Mouse (Mus musculus) cerebral cortex, adult 2 months (tissue): ENCODE results near the gene Tmem203.

Source experiments
- WGBS: fragments of 180-500 bp; shearing (Covaris S2); methylation state at CpG from one replicate; pipeline ENCODE4 v1.1.7; 2018; 5-methylcytosine and 5-hydroxymethylcytosine counted together

Gene Tmem203

GRCm38 (mm10) chr2:25292054-25292544 is 36.9 kb downstream of the Tmem203 start:
- 3% methylated on average over 43 of the region's 43 CpGs for WGBS

GRCm38 (mm10) chr2:25292856-25293255 is 37.6 kb downstream of the Tmem203 start:
- 0% methylated on average over 1 of the region's 1 CpGs for WGBS

- 69% methylated on average over 9 of the region's 9 CpGs for WGBS
Observed at GRCm38 (mm10) chr2:25293706-25294105, 38.5 kb downstream of the Tmem203 start.

GRCm38 (mm10) chr2:25297093-25297492 is 41.9 kb downstream of the Tmem203 start:
- WGBS = 67% methylated on average over 8 of the region's 8 CpGs

- WGBS = 81% methylated on average over 10 of the region's 10 CpGs
Observed at GRCm38 (mm10) chr2:25298046-25298445, 42.8 kb downstream of the Tmem203 start.

- 63% methylated on average over 3 of the region's 3 CpGs for WGBS
Observed at GRCm38 (mm10) chr2:25303452-25303851, 48.2 kb downstream of the Tmem203 start.

- 42% methylated on average over 7 of the region's 7 CpGs for WGBS
Observed at GRCm38 (mm10) chr2:25303931-25304656, 48.9 kb downstream of the Tmem203 start.

- 5% methylated on average over 45 of the region's 45 CpGs for WGBS
Observed at GRCm38 (mm10) chr2:25304657-25305541, 49.7 kb downstream of the Tmem203 start.
